Mouse (Mus musculus) intestine, embryonic 15.5 days (tissue): ENCODE data around the gene Cltrn. TPM values are rescaled to one million over a fixed set of nuclear protein-coding genes. Genes with fewer than 3 reads are reported as not detected.
A peak's percentile ranks its signal among the peaks of the same experiment; 100 is the strongest.

Experiments
- ATAC-seq: fragments of 200-750 bp; cut with Nextera tagmentation; 2 replicates; pipeline ENCODE4 v1.8.0; 2017; ENCODE audit warnings: moderate TSS enrichment, moderate library complexity
- H3K27ac ChIP-seq: fragments of 300-500 bp; sonication (generic); 2 replicates; pipeline ENCODE4 v1.5.1; 2015; ENCODE audit warnings: mild to moderate bottlenecking, inconsistent platforms
- H3K27me3 ChIP-seq: fragments of 300-500 bp; sonication (generic); replicated peaks from 2 replicates; pipeline ENCODE4 v1.6.1; 2015; ENCODE audit warnings: inconsistent platforms
- H3K36me3 ChIP-seq: fragments of 300-500 bp; sonication (generic); 2 replicates; pipeline ENCODE4 v1.6.1; 2015; ENCODE audit warnings: inconsistent platforms
- H3K4me1 ChIP-seq: fragments of 300-500 bp; sonication (generic); replicated peaks from 2 replicates; pipeline ENCODE4 v1.6.1; 2015; ENCODE audit warnings: inconsistent platforms
- H3K4me2 ChIP-seq: fragments of 300-500 bp; sonication (generic); replicated peaks from 2 replicates; pipeline ENCODE4 v1.6.1; 2015; ENCODE audit warnings: mild to moderate bottlenecking, inconsistent platforms
- H3K4me3 ChIP-seq: fragments of 300-500 bp; sonication (generic); replicated peaks from 2 replicates; pipeline ENCODE4 v1.5.1; 2015; ENCODE audit warnings: inconsistent platforms
- H3K9ac ChIP-seq: fragments of 300-500 bp; sonication (generic); 2 replicates; pipeline ENCODE4 v1.6.1; 2015; ENCODE audit warnings: inconsistent platforms
- H3K9me3 ChIP-seq: fragments of 300-500 bp; sonication (generic); 2 replicates; pipeline ENCODE4 v1.6.1; 2016; ENCODE audit warnings: inconsistent platforms
- WGBS: fragments of 180-500 bp; shearing (Covaris S2); methylation state at CpG from one replicate; pipeline ENCODE4 v1.1.7; 2015; 5-methylcytosine and 5-hydroxymethylcytosine counted together
- polyA plus RNA-seq: library from polyadenylated mRNA; unstranded; fragments of >200 nt; fragmentation: Nextera tagmentation; extraction: Ambion mirVana; gene quantifications from 2 replicates; pipeline ENCODE4 v1.2.1, GENCODE M21; 2015

Gene Cltrn
- polyA plus RNA-seq = 9.5 and 10.7 TPM in 2 replicates

DNA sequence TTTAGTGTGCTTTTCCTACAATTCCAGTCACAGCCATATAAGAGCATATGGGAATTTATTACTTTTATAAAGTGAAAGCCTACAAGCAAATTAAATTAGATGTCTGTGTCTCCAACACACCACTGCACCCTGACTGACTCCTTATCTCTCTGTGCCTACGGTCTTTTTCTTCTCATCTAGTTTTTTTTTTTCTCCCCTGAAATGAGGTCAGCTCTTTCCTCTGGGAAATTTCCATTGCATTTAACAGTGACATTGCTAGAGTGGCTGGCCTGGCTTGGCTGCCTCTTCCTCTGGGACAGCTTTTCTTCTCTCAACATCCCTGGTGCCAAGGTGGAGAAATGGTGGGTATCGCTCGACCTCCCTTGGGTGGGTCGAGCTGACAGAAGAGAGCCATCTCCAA, at the start of gene Cltrn:
TSS of gene Cltrn (plus strand) at position 249 of the 400 bp plus-strand sequence.
- ATAC-seq = no peak
- H3K9ac ChIP-seq = no peak within 1 kb of the TSS
- WGBS = 85% methylated on average over 4 of the region's 4 CpGs
- H3K27ac ChIP-seq = no peak within 1 kb of the TSS
- no peak within 1 kb of the TSS for H3K4me2 ChIP-seq
- no peaks in the 10 kb centered on the region; the same call in 1 of the 2 replicates for H3K27me3 ChIP-seq
- H3K36me3 ChIP-seq = no peaks in the 10 kb centered on the region
- no peaks in the 10 kb centered on the region for H3K9me3 ChIP-seq
- H3K4me3 ChIP-seq = no peak within 1 kb of the TSS
- H3K4me1 ChIP-seq = no peaks in the 10 kb centered on the region

- H3K36me3 ChIP-seq = no peaks in the 10 kb centered on the region
- H3K27me3 ChIP-seq = peaks cover 3% of the 10 kb centered on the region; the same call in 1 of the 2 replicates
- H3K9ac ChIP-seq = no peak overlapping the region
- no peak overlapping the region for H3K27ac ChIP-seq
- H3K4me1 ChIP-seq = no peaks in the 10 kb centered on the region
- ATAC-seq = no peak
- H3K9me3 ChIP-seq = no peaks in the 10 kb centered on the region
- no peak overlapping the region for H3K4me2 ChIP-seq
- no peak overlapping the region for H3K4me3 ChIP-seq
- 59% methylated on average over 2 of the region's 2 CpGs for WGBS
Measured at GRCm38 (mm10) chrX:164038882-164039281, 49.7 kb upstream of the Cltrn start.

DNA sequence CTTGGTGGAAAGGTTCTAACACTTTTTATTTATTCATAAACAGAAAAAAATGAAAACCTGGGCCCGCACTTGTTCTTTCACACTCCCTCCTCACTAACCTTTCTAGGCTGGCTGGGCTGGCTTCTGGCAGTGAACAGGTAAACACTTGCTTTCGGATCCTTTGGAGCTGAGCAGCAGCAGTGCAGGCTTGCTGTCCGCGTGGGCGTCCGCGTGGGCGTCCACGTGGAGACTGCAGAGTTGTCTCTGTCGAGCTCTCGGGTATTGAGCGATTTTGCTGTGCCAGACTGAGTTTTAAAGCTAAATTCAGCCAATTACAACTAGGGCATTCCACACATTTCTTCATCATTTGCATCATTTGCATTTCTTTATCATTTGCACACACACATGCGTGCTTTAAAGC, 46.6 kb upstream of the Cltrn start:
- Histone ChIP-seq H3K4me2 (no peak overlapping the region), H3K27ac (no peak overlapping the region), H3K27me3 (peaks cover 3% of the 10 kb centered on the region; the same call in 1 of the 2 replicates), H3K36me3 (no peaks in the 10 kb centered on the region), H3K4me1 (no peaks in the 10 kb centered on the region), H3K9ac (no peak overlapping the region), H3K4me3 (no peak overlapping the region), H3K9me3 (no peaks in the 10 kb centered on the region)
- no peak for ATAC-seq
- WGBS = 64% methylated on average over 13 of the region's 13 CpGs

GRCm38 (mm10) chrX:164046736-164047135, 41.9 kb upstream of the Cltrn start:
- no peak for ATAC-seq
- WGBS = 64% methylated on average over 2 of the region's 2 CpGs
- H3K36me3 ChIP-seq = no peaks in the 10 kb centered on the region
- H3K4me2 ChIP-seq = no peak overlapping the region
- H3K4me1 ChIP-seq = no peaks in the 10 kb centered on the region
- H3K27ac ChIP-seq = no peak overlapping the region
- H3K4me3 ChIP-seq = no peak overlapping the region
- H3K27me3 ChIP-seq = peaks cover 3% of the 10 kb centered on the region; the same call in 1 of the 2 replicates
- no peak overlapping the region for H3K9ac ChIP-seq
- no peaks in the 10 kb centered on the region for H3K9me3 ChIP-seq

DNA sequence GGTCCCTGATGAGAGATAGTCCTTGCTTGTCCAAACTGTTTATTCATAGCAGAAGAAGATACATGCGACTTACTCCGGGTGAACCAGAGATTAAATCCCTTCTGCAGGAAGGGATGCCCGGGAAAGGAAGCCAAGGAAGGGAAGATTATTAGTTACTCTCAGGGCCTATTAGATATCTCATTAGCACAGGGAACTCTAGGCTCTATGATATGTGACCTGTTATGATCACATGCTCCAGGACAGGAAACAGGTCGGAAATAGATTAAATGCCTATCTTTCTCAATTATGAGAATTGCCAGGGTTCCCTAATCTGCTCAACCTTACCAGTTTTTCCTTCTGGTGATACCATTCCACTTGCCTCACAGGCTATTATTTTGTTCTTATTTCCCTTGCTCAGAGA, 32.9 kb upstream of the Cltrn start:
- Histone ChIP-seq H3K9ac (no peak overlapping the region), H3K4me3 (no peak overlapping the region), H3K27me3 (0 out of 2 replicates have a peak, but pooled peaks cover 2% of the 10 kb centered on the region), H3K4me1 (no peaks in the 10 kb centered on the region), H3K9me3 (no peaks in the 10 kb centered on the region), H3K4me2 (no peak overlapping the region), H3K27ac (no peak overlapping the region), H3K36me3 (no peaks in the 10 kb centered on the region)
- 68% methylated on average over 4 of the region's 4 CpGs for WGBS
- no peak for ATAC-seq

GRCm38 (mm10) chrX:164058523-164058922, 30.1 kb upstream of the Cltrn start:
- H3K27ac ChIP-seq = no peak overlapping the region
- H3K4me1 ChIP-seq = no peaks in the 10 kb centered on the region
- H3K27me3 ChIP-seq = 0 out of 2 replicates have a peak, but pooled peaks cover 3% of the 10 kb centered on the region
- 85% methylated on average over 3 of the region's 3 CpGs for WGBS
- H3K9me3 ChIP-seq = no peaks in the 10 kb centered on the region
- H3K9ac ChIP-seq = no peak overlapping the region
- no peak overlapping the region for H3K4me3 ChIP-seq
- H3K4me2 ChIP-seq = no peak overlapping the region
- no peaks in the 10 kb centered on the region for H3K36me3 ChIP-seq
- no peak for ATAC-seq

DNA sequence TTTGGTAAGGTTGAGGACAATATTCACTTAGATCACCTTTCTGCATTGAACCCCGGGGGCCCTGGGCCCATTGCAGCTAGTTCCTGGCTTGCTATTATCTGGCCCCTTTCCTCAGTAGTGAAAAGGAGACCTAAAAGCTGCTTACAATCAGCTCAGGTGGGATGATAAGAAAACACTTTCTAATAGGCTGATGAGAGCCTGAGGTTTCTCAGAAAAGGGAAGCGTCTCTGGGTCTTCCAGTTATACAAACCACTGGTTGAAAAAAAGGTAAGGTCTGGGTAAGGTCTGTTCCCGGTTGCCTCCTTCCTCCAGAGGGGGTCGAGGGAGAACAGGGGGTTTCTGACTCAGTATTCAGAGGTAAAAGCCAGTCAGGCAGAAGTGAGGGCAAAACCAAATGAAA, 29.6 kb upstream of the Cltrn start:
- Histone ChIP-seq H3K4me1 (no peaks in the 10 kb centered on the region), H3K27ac (no peak overlapping the region), H3K9ac (no peak overlapping the region), H3K27me3 (0 out of 2 replicates have a peak, but pooled peaks cover 3% of the 10 kb centered on the region), H3K4me2 (no peak overlapping the region), H3K9me3 (no peaks in the 10 kb centered on the region), H3K4me3 (no peak overlapping the region), H3K36me3 (no peaks in the 10 kb centered on the region)
- ATAC-seq = no peak
- WGBS = 66% methylated on average over 4 of the region's 4 CpGs

- 9% methylated on average over 2 of the region's 2 CpGs for WGBS
- no peak overlapping the region for H3K9ac ChIP-seq
- no peaks in the 10 kb centered on the region for H3K27me3 ChIP-seq
Measured at GRCm38 (mm10) chrX:164066185-164066584, 22.4 kb upstream of the Cltrn start.

GRCm38 (mm10) chrX:164068968-164069367, 19.7 kb upstream of the Cltrn start:
- Histone ChIP-seq H3K4me3 (no peak overlapping the region), H3K9me3 (no peaks in the 10 kb centered on the region), H3K4me1 (no peaks in the 10 kb centered on the region), H3K27me3 (no peaks in the 10 kb centered on the region), H3K36me3 (no peaks in the 10 kb centered on the region), H3K4me2 (no peak overlapping the region), H3K9ac (no peak overlapping the region), H3K27ac (no peak overlapping the region)
- no peak for ATAC-seq
- WGBS = 80% methylated on average over 4 of the region's 4 CpGs

More at GRCm38 (mm10) chrX:164066185-164066584, 22.4 kb upstream of the Cltrn start:
- H3K4me3 ChIP-seq = no peak overlapping the region
- no peak overlapping the region for H3K4me2 ChIP-seq
- H3K4me1 ChIP-seq = no peaks in the 10 kb centered on the region
- H3K36me3 ChIP-seq = no peaks in the 10 kb centered on the region
- H3K9me3 ChIP-seq = no peaks in the 10 kb centered on the region
- no peak overlapping the region for H3K27ac ChIP-seq
- peak; percentile 65 for ATAC-seq

DNA sequence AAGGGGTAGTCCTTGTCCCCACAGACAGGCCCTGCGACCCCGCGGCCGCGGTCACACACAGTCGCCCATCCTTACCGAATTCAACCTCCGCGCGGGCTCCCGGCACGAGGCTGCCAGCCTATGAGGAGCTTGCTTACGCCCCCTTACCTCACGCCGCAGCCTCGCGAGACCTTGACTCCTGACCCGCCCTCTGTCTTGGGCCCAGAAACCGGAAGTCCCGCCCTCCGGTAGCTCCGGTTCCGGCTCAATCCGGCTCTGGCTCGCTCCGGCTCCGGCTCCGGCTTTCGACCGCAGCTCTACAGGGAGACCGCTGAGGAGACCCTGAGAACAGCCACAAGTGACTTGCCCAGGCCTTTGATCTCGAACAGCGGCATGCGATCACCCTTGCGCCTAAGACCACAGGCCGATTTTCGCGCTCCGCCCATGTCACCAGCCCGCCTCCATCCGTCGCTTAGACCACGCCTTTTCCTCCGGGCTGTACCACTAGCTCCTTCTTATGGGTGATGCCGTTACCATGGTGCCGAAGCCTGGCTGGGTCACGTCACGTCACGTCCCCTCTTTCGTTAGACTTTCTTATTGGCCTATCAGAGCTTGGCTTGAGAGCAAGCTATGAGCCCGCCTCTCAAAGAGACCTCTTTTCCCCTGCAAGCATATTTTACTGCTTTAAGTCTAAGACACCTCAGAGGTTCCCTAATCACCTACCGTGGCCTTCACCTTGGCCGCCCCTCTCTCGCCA, 12.4 kb upstream of the Cltrn start, which contains the start of gene Siah1b:
TSS of gene Siah1b (minus strand) at position 454 of the 736 bp plus-strand sequence.
- 24% methylated on average over 54 of the region's 54 CpGs for WGBS
- no peaks in the 10 kb centered on the region for H3K27me3 ChIP-seq
- ATAC-seq = peak; percentile 99
- peak within 1 kb of the TSS; percentile 64; the same call in 1 of the 2 replicates for H3K27ac ChIP-seq
- peak within 1 kb of the TSS; percentile 60 for H3K4me2 ChIP-seq
- peak within 1 kb of the TSS; percentile 57 for H3K4me3 ChIP-seq
- H3K9ac ChIP-seq = peak within 1 kb of the TSS; percentile 58
- H3K36me3 ChIP-seq = no peaks in the 10 kb centered on the region
- H3K4me1 ChIP-seq = no peaks in the 10 kb centered on the region
- H3K9me3 ChIP-seq = no peaks in the 10 kb centered on the region

DNA sequence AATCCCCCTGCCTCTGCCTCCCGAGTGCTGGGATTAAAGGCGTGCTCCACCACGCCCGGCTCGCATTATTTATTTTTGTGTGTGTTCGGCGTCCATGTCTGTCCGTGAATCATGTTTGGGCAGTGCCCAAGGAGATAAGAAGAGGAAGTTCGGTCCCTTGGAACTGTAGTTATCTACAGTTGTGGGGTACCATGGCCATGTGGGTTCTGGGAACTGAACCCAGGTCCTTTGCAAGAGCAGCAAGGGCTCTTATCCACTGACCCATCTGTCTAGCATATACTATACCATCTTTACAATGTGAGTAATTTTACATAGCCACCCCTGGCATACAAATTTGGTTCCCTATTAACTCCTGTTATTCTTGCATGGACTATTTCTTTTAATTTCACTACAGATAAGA, 6.6 kb upstream of the Cltrn start:
- no peak overlapping the region for H3K27ac ChIP-seq
- no peak for ATAC-seq
- H3K9me3 ChIP-seq = no peaks in the 10 kb centered on the region
- no peak overlapping the region for H3K9ac ChIP-seq
- no peak overlapping the region for H3K4me3 ChIP-seq
- no peaks in the 10 kb centered on the region for H3K36me3 ChIP-seq
- H3K4me1 ChIP-seq = no peaks in the 10 kb centered on the region
- H3K4me2 ChIP-seq = no peak overlapping the region
- 88% methylated on average over 9 of the region's 9 CpGs for WGBS
- H3K27me3 ChIP-seq = no peaks in the 10 kb centered on the region

DNA sequence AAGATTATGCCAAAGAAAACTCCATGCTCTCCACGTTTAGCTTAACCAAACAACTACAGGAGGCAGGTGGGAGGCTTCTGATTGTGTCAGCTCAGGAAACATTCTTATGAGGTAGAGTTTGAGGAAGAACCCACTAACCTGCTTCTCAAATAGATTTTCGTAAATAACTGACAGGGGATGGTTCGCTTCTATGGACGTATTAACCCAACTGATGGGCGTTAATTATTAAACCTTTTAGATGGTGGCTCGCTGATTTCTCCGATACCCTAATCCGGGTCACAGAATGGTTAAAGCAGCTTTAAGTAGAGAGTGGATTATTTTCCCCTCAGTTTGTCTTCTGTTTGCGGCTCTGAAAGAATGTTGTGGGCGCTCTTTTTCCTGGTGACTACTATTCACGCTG, 1.3 kb downstream of the Cltrn start:
- Histone ChIP-seq H3K9me3 (no peaks in the 10 kb centered on the region), H3K4me3 (no peak overlapping the region), H3K4me2 (no peak overlapping the region), H3K9ac (no peak overlapping the region), H3K36me3 (no peaks in the 10 kb centered on the region), H3K4me1 (no peaks in the 10 kb centered on the region), H3K27me3 (no peaks in the 10 kb centered on the region; the same call in 1 of the 2 replicates), H3K27ac (no peak overlapping the region)
- no peak for ATAC-seq
- WGBS = 69% methylated on average over 11 of the region's 11 CpGs
